Mouse (Mus musculus) adrenal gland, adult 10 weeks (tissue): ENCODE data around the gene Prdm16. TPM values are rescaled to one million over a fixed set of nuclear protein-coding genes. Genes with fewer than 3 reads are reported as not detected.

ENCODE experiments used
- polyA plus RNA-seq: library from polyadenylated mRNA; stranded (reverse); fragments of 350-450 nt; fragmentation: Illumina TruSeq; extraction: RNeasy Lipid Tissue Mini Kit (QIAGEN cat#74804); gene quantifications from one replicate; pipeline ENCODE4 v1.2.3, GENCODE M21; 2014; ENCODE audit warnings: low read depth, low replicate concordance

Prdm16 gene
- 1.6 TPM for polyA plus RNA-seq

DNA sequence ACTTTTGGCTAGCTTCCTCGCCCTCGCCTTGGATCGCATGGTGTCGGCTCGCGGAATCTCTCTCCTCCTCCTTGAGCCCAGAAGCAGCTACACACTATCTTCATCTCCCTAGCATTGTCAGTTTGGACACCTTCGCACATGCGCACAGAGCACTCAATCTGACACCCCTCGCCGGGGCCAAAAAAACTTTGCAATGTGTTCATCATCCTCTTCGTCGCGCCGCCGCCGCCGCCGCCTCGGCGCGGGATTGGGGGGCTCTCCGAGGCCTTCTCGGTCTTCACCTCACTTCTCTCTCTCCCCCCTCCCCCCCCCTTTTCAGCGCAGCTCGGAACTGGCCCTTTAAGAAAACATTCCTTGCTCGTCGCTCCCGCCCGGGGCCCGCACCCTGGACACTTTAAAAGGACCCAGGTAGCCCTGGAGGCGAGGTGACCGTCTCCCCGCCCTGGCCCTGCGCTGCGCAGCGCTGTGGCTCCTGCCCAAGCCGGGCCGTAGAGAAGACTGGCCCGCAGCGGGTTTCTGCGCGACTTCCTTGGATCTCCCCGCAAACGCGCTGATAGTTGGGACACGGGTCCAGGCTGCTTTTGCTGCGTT, at the start of gene Prdm16:
TSS of gene Prdm16 (minus strand) at position 153 of the 591 bp plus-strand sequence.

DNA sequence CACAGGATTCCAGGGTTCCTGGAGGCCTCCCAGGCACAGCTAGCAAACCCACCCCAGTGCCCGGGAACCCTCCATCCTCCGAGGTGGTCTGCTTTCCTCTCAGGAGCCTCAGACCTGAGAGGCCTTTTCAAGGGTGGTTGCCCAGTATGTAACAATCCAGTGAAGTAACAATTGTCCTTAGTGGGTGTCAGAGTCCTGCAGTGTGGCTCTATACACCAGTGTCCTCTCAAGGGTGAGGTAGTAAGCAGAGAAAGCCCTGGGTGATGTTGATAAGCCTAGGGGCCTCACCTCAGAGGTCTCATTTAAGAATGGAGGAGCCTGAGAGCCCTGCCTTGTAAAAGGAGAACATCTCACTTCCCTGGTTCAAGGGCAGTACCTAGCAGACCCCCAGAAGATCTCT, 31.1 kb upstream of the Prdm16 start, which contains the start of gene Actrt2:
TSS of gene Actrt2 (minus strand) at position 101 of the 400 bp plus-strand sequence.

GRCm38 (mm10) chr4:154335761-154336160, 300.9 kb downstream of the Prdm16 start, which contains the start of gene B230104I21Rik:
Gene B230104I21Rik (plus strand): TSS chr4:154336127.

GRCm38 (mm10) chr4:154301466-154301881, 335.2 kb downstream of the Prdm16 start, which contains the start of gene Arhgef16:
Gene Arhgef16 (minus strand): TSS chr4:154301676.

Other genes starting within 250 kb of the Prdm16 start
- not detected for gene Actrt2, start 31.0 kb upstream of the Prdm16 start, polyA plus RNA-seq
- not detected for gene Ttc34, start 200.6 kb upstream of the Prdm16 start, polyA plus RNA-seq
- 3.3 TPM for gene Mmel1, start 232.7 kb upstream of the Prdm16 start, polyA plus RNA-seq